Mouse (Mus musculus) brain, adult 2 months (tissue): ENCODE measurements around the gene Lrch1.
A peak's percentile ranks its signal among the peaks of the same experiment; 100 is the strongest.

Experiments
- DNase-seq: peaks from one replicate; pipeline ENCODE4 v3.0.0; 2011; ENCODE audit warnings: low read depth, low spot score

Gene Lrch1

DNA sequence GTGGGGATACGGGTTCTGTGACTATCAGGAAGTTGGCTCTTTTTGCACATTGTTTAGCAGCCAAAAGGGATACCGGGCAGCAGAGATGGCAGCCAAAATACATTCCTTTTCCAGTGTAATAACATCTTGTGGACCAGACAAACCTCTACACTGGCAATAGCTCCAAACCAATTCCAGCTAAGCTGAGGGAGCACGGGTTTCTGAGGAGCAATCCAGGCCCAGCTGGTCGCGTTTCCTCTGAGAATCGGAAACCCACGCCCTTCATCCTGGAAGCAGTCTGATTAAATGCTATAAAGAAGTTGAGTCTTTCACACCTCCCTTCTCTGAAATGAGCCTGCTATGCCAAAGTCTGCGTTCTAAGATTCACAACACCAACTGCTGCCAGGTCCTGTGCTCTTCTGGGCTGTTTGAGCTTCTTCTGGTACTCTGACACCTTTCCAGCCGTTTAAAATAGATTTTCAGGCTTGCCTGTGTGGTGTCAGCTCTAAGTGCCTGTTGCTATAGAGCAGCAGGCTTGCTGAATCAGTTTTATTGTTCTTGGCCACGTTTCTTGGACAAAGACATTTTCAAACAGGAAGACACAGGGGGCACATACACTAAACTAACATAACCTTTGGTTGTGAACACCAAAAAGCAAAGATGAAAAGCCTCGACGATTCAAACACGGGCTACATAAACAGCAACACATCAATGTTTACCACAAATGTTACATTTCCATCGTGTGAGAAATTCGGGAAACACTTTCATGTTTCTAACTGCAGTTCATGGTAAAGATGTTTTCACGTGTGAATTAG lies 94.5 kb downstream of the Lrch1 start:
- peak; percentile 89 for DNase-seq

DNA sequence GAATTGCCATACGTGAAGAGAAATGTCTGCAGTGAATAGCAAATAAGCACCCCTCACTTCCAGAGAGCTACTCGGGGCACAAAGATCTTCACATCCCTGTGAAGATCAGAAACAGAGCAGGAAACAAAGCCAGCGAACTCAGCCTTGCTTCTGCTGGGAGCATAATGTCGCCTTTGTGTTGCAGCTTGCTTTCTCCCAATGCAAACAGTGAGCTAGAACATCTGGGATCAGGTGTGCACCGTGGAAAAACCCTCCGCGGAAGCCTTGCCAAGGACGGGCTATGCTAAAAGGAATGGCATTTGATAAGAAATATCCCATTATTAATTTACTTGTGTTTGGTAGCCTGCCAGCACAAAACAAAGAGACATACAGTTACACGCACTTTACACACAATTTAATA lies 95.8 kb downstream of the Lrch1 start:
- peak; percentile 49 for DNase-seq

DNA sequence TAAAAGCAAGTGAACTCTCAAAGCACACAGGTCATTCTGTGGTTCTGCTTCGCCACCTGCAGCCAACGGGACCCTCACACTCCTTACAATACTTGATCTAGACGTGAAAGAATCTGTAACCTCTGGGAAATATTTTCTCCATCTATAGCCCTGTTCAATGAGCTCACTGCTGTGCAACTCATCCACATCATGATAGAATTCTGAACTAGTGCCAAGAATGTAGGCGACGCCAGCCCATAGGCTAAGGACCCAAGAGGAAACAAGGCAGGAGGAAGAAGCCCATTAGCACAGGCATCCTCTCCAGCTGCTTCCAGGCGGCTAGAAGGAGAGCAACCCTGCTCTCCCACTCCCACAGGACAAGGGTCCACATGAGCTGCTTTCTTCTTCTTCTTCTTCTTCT lies 98.7 kb downstream of the Lrch1 start:
- no peak for DNase-seq

DNA sequence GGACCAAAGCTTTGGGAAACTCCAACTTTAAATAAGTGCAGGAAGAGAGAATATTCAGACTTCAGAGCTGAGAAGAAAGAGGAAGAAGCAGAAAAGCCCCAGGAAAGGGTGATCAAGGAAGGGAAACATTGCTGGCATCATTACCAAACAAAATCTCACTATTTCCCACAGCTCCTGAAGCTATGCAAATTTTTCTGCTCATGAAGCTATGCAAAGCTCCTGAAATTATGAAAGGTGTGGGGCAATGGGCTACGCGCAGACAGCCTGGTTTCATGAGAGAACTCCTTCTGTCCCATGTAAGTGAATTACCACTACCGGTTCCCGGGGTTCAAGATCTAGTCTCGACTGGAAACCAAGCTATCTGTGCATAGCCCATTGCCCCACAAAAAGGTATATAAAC lies 99.5 kb downstream of the Lrch1 start:
- DNase-seq, result no peak

DNA sequence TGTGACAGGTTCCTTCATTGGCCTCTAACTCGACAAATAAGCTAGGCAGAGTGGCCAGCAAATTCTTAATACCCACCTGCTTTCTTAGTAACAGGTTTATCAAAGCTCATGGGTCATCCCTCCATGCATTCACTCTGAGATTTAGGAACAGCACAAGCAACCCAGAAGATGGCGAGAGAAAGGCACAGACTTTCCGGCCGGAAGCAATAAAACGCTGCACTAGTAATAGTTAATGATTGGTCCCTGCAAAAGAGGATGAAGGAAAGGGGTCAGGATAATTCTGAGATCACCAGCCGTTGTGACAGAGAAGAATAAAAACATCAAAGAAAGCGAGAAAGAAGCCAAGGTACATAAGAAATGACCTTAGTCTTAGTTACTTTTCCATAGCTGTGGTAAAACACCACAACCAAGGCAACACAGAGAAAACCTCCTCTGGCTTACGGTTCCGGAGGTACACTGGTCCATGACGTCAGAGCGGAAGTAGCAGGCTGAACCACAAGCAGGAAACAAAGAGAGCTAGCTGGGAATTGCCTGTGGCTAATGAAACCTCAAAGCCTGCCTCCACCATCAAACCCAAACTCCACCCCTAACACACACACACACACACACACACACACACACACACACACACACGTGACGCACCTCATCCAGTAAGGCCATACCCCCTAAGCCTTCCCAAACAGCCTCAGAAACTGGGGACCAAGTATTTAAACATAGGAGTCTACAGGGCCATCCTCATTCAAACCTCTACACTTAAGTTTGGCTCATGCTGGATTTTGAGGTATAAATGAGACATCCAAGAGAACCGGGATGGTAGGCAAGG lies 100.2 kb downstream of the Lrch1 start:
- no peak for DNase-seq

DNA sequence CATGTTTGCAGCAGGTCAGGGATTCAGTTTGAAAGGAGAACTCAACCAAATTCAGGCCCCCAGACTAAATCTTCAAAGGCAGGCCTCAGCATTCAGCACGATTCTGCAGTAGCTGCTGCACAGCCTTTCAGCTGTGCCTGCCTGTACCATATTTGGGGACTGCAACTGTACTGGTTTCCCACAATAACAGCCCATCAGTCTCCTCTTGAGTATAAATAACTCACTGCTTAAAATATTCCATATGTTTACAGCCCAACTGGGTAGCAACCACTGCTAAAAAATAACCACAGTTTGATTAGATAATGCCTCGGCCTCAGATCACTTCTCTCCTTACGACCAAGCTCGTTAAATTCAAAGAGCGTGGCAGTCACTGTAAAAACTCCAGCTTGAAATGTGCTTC lies 101.0 kb downstream of the Lrch1 start:
- peak; percentile 58 for DNase-seq

DNA sequence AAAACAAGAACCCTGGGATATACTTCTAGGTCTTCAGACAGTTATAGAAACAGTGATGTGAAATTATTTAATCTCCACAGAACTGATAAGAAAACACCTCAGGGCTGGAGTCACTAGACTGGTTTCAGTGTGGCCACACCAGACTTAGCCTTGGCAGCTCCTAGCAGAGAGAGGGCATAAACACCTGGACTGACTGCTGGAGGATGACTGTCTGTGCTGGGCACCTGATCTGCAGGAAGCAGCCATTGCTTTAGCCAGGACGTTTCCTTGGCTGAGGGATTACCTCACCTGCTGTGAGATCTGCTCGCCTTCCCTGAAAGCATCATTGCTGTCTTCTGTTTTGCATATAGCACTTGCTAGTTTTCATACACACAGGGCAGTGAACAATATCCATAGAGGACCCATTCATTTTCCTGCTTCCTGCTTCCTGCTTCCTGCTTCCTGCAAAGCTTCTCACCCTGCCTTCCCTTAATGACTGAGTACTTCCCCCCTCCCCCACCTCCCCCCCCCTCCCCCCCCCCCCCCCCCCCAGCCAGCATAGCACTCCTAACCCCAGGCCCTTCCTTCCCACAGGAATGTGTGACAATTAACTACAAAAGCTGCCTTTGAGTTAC lies 101.9 kb downstream of the Lrch1 start:
- DNase-seq, result no peak

DNA sequence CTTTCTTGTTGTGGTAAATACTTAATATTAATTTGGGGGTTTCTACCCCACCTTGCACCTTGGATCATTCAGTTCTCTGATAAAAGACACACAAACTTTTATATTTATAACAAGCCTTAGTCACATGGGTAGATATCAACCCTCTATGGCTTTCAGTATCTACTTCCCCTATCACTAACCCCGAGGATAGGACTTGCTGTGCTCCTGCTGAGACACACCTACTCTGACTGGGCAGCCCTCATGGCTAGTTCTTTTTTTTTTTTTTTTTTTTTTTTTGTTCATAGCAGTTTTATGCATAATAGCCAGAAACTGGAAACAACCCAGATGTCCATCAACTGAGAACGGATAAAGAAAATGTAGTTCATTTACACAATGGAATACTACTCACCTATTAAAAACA lies 106.0 kb downstream of the Lrch1 start:
- no peak for DNase-seq

DNA sequence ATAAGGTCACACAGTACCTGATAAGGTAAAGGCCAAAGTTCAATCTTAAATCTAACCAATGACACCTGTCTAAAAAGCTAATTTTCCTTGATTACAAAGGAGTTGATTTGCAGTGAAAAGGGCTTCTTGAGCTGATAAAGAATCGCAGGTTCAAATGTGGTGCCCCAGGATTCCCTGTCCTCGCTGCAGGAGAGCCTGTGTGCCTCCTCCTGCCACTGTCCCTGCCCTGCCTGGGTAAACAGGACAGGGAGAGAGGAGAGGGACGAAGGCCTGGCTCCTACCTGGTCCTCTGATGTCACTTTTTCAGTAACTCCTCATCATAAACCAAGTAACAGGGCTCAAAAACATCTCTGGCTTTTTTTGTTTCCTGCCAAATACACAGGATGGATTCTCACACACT lies 106.4 kb downstream of the Lrch1 start:
- no peak for DNase-seq

DNA sequence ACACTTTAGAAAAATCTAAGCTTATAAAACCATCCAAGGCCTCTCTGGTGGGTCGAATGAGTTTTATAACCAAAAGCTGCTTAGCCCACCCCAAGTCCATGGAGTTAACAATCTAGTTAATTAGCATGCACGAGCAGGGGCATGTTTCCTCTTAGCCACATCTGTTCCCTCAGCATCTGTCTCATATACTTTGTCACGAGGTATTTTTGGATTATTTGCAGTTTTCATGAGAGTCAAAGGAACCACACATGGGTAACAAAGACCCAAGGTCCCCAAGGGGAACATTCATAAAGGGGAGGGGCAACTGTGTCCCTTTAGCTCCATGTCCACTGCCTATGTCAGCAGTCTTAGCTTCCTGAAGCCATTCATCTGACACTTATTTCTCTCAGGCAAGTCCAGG lies 106.9 kb downstream of the Lrch1 start:
- no peak for DNase-seq

DNA sequence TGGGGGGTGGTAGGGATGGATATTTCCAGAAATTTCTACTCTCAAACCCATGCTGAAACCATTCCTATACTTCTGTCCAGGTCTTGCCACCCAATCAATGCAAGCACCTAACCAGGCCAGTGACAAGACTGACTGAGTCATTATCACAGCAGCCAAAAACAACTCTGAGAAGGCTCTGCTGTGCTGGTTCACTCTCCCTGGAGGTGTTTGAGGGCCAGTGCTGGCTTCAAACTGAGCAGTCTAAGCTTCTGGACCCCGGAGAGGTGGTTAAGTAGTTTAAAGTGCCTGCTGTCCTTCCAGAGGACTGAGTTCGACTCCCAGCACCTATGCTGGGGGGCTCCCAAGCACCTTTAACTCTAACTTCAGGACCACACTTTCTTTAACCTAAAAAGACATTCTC lies 107.3 kb downstream of the Lrch1 start:
- DNase-seq, result no peak

DNA sequence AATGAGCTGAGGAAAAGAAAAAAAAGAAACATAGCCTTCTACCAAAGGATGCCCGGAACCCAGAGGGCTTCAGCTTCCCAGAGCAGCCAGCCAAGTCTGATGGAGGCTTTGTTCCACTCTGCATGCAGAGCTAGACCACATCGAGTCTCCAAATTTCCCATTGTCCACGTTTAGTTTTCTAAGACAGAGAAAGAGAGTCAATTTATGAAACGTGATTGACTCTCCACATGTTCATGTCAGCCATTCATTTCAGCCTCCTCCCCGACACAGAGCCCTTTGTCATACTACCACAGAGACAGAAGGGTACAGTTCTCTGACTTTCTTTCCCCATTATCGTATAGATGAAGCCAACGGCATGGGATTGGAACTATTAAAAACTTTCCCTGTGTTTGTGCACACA lies 108.9 kb downstream of the Lrch1 start:
- DNase-seq, result no peak

DNA sequence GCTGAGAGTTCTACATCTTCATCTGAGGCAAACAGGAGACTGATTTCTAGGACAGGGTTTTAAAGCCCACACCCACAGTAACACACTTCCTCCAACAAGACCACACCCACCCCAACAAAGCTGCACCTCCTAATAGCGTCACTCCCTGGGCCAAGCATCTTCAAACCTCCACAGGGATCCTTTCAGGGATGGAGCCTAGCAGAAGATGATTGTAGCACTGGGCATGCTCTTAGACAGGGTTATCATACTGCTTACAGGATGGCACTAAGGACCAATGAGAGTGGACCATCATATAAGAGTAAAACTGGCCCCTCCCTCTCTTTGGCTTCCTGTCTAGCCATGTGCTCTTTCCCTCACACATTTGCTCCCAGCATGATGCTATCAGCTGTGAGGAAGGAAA lies 112.7 kb downstream of the Lrch1 start:
- no peak for DNase-seq

DNA sequence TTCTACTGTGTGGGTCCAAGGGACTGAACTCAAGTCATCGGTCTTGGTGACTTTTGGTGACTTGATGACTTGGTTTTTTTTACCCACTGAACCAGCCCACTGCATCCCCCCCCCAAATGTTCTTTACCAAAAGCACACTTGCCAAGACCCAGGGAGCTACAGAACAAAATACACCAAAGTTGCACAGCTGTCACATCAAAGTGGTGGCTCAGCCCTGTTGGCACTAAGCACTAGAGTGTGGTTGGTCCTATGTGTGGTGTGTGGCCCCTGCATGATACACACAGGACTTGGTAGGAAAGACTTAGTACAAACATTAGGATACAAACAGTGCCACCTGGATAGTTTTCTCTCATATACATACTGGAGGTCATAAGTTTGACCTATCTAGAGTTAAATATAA lies 113.5 kb downstream of the Lrch1 start:
- no peak for DNase-seq

DNA sequence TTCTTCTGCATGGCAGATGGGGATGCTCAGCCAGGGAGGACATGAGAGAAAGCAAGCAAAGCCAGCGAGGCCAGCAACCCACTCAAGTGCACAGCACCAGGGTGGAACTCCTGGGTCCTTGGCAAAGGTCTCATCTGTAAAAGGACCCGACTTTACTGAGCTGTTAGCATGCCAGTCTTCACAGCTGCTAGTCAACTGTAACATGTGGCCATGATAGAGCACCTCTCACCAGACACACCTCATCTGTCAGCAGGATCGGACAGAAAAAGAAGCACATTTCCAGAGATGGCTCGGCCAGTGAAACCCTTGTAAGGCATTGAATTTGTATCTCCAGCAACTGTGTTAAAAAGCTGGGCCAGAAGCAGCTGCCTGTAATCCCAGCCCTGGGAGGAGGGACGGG lies 116.0 kb downstream of the Lrch1 start:
- no peak for DNase-seq

DNA sequence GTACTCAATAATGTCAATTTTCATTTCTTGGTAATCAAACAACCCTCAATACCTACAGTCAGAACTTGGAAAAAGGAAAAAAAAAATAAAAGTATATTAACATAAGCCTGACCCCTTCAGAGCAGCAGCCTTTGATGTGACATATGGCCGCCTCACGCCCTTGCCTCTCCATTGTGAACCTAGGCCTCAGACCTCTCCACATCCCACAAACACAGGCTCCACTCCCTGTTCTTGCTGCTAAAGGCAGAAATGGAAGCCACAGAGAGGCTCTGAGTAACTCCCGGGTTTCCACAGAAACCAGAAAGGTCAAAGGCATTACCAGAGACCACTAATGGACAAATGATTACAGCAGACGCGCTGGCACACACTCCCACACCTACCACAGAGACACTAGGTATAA lies 116.6 kb downstream of the Lrch1 start:
- no peak for DNase-seq

DNA sequence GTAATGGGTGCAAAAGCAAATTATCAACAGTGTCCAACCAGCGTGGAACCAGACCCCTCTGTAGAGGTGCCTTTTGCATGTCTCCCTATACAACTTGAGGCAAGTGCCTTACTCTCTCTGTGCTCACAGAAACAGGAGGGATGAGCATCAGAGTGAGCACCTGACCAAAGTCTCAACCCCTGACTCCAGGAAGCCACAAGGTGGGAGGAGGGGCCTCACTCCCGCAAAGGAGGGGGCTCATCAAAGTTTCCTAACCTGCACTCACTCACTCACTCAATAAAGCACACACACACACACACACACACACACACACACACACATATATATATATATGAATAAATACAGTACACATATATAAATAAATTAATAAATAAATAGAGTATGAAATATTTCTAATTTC lies 117.1 kb downstream of the Lrch1 start:
- no peak for DNase-seq

DNA sequence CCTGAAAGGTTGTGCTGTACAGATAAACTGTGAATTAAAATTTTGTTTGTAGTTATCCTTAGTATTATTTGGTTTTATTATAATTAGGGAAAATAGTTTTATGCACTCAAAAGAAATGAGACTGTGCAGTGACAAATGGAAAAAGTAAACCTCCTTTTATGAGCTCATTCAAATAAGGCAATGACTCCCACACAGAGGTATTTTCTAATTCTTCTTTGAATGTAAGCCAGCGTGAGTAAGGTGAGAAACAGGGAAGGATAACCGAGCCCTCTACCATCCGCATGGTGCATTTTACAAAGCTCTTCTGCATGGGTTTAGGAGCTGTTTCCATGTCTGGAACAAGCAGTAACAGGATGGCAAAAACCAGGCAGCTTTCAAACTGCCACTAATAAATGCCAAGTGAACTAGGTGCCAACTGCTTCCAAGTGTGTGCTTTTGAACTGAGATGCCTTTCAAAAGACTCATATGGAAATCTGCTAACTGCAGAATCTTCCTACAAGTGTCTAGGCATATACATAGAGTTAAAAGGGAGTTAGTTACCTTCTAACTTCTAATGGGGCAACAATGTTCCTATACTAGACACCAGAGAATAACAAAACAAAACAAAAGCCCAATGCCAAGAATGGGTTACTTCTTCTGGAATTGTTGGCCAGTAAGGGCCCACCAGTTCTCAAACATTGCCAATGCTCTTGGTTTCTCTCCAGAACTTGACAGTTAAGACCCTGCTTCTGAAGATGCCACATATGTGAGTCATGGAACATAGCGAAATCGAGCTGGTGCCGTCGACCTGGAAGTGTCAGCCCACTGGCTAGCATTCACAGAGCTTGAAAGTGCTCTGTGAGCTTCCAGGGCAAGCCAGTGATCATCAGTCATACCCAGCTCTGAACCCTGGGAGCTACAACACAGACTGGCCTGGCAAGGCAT lies 124.7 kb downstream of the Lrch1 start:
- peak; percentile 29 for DNase-seq

DNA sequence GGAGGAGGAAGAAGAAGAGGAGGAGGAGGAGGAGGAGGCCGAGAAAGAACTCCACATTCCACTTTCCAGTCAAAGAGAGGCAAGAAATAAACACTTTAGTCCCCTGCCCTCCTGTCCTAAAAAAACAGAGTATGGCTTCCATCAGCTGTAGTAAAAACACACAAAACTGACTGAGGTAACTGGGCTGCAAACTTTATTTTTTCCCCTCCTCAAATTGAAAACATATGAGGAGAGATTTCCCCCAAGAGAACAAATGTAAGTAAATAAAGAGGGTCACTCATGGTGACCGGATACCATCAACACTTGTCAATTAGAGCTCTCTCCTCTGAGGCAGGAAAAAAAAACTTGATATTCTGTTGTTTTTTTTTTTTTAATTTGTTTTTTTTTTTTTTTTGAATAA lies 125.6 kb downstream of the Lrch1 start:
- no peak for DNase-seq

DNA sequence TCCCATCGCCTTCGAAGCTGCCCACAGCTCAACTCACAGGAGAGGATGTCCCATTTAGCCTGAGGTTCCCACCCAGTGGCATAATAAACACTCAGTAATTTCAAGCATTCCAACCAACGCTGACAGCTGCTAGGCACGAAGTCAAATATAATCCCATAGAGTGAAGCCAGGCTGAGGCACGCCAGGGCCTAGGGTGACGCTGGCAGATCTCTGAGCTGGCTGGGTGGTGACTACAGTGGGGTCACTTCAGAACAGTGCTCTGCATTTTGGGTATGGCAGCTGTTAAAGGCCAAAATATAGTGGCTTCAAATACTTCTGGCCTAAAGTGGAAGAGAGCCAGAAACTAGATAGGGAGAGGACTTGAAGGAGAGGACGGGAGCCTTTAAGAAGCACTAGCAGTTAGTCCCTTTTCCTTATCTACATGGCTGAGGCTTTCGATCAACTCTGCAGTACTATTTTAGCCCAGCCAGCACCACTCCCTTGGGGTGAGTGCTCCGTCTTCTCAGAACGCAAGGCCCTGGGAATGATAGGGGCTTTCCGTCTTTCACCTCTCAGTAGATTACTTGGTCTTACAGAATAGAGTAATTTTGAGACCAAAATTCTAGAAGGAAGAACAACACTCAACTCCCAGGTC lies 127.4 kb downstream of the Lrch1 start:
- no peak for DNase-seq

DNA sequence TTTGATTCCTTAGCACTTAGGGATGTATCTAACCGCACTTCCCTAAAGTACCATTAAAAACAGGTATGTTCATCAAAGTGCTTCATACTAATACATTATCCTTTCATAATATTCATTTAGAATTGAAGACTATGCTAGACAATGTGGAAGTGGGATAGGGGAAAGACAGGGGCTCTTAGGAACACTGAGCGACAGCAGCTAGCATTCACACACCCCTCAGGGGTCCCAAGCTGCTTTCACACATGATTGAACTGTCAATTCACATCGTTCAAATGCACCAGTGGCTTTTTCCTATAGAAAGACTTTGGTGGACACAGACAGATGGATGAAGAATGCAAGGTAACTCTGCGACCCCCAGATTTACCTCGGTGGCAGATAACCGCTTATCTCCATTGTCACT lies 131.0 kb downstream of the Lrch1 start:
- DNase-seq, result no peak
